Mouse (Mus musculus): ENCODE results near the gene Grn.

DNA sequence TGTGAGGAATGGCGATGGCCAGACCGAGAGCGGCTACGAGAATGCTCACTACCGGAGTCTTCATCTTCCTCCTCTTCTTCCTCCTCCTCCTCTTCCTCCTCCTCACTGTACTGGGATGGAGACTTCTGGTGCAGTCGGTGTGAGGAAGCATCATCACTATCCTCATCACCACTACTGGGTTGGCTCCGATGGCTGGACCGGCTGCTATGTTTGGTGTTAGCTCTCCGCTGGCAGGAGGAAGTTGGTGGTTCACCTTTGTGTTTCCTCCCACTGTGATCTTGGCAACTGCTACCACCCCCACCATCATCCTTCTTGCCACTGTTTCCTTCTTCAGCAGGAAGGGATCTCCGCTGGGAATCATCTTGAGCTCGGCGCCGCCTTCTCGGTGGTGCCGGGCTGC, 50.0 kb downstream of the Grn start:
- no peak for TF ChIP-seq EP300 (IDR thresholded peaks at IDR 0.05)
- no peak for TF ChIP-seq CTCF (IDR thresholded peaks at IDR 0.05)
